Mouse (Mus musculus) spleen, postnatal 14 days (tissue): Measurements from ENCODE around the gene Cast.

Experiments used
- DNase-seq, 2 experiments: peaks; one replicate each; pipeline ENCODE4 v3.0.0; 2021 to 2022; ENCODE audit warnings: low spot score in 2 of 2

Gene Cast

DNA sequence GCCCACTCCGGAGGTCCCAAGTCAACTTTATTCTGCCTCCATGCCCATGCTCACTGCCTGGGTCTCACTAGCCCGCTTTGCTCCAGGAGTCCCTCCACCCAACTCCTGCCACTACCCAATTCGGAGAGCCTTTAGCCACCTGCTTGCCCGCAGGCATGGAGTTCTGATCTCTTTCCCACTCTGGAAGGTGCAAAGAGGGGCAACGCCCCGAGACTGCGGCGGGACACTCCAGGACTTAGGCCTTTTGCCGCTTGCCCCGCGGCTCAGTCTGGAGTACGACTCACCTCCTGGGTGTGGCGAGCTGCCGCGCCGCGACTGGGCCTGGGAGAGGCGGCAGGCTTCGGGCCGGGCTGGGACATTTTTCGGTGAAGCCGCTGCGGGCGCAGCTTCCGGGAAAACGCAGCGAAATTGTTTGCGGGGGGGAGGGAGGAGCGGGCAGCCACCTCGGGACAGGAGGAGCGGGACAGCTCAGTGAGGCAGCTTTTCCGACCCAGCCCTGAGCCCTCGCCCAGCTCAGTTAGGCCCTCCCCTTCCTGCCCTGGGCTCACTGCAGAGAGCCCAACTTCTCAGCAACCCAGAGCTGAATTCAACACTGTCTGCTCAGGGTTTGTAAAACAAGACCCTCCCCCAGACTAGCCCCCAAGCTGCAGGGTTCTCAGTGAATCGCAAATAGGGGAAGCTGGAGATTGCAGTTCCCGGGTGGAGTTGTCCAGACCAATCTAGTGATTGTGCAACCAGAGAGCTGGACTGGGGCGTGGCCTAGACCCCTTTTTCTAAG lies at the start of gene Cast:
TSS of gene Cast (minus strand) at position 659 of the 778 bp plus-strand sequence.
- DNase-seq = peak; percentile 25 to 33

DNA sequence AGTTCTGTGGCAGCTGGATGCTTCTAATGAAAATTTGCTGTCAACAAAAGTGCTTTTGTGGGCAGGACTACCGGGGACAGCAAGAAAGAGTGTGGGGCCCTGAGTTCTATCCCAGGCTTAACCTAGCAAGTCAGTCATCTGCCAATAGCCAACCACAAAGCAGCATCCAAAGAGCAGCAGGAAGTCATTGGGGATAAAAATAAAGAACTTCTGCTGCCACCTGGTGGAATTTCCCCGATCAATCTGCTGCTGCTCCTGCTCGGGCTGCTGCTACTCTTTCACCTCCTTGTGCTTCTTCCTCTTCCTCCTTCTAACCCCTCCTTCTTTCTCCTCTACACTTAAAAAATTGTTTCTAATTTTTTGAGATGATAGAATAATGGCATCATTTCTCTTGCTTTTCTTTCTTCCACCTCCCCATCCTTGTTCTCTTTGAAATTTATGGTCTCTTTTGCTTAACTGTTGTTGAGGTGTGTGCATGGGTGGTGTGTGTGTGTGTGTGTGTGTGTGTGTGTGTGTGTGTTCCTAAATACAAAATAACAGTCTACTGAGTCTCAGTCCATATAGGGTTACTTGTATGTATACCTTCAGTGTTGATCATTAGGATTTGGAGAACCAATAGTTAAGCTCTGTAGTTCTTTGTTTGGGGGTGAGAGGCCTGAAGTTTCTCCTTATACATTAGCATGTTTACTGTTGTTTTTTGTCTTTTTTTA lies 45.9 kb upstream of the Cast start:
- DNase-seq = peak; percentile 23 to 53

DNA sequence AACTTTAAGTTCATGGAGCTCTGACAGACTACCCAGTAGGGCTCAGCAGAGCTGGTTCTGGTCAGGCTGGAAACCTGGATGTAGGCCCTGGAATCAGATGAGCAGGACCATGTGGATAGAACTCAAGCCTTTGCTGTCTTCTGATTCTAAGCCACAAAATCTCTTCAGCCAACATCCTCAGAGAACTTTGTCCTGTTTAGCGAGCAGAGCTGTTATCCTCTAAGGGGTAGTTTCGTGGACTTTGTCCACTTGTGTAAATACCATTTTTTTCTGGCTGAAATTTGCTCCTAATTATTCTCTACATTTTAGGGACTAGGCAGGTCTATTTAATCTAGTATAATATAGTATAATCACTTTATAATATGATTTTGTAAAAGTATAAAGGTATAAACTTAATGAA lies 42.2 kb upstream of the Cast start:
- no peak for DNase-seq

DNA sequence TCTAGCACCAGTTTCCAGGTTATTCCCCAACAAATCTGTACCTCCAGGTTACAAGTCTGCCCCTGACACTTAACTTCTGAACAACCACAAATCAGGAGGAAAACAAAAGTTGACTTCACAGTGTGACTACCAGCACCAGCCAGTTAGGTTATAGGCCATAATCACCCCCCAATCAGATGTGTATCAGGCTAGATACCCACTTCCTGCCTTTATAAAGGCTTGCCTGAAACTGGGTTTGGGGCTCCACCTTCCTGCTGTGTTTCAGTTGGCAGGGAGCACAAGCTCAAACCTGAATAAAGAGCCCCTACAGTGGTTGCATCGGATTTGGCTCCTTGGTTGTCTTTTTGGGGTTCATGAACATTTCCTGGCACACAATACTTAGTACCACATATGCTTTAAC lies 37.3 kb upstream of the Cast start:
- no peak for DNase-seq

DNA sequence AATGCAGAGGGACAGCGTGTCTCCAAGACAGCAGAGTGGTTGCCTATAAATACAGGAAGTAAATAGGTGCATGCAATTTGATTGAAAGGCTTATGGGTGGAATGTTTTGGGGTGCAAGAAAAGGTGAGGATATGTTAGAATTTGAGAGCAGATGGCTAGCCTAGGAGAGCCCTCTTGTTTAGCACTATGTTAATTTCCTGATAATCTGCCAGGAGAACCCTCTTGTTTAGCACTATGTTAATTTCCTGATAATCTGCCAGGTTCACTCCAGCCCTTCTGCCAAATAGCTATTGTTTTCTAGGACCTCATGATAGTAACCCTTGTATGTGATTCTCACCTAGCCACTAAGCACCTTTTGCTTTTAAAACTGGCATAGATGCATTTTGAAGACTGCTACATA lies 25.9 kb upstream of the Cast start:
- no peak for DNase-seq

DNA sequence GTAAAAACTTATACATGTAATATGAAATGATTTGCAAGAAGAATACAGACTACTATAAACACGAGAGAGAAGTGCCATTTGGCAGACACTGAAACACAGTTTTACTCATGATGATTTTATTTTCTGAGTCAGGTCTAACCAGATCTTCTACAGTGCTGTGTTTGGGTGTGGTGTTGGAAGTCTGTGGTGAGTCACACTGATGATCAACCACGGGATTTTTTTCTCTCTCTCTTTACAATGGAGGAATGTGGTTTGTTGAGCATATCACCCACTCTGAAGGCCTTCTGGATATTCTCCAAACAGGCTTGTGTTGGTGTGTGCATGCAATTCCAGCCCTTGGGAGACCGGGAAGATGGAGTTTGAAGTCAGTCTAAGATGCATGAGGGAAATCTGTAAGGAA lies 13.5 kb upstream of the Cast start:
- no peak for DNase-seq

DNA sequence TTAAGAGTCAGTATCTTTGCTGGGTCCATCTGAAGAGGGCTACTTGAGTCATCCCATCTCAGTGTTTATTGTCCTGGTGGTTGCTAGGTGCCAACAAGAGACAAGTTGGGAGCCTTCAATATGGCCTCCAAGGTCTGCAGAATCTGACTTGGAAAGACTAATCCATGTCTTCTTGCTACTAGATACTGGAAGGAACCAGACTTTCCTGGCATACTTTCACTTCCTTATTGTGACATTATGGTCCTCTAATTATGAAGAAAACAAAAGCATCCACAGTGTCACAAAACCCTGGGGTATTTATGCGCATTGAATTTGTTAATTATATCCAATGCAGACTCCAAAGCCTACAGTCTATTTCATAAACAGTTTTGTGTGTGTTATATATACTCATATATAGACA lies 7.1 kb upstream of the Cast start:
- no peak for DNase-seq

DNA sequence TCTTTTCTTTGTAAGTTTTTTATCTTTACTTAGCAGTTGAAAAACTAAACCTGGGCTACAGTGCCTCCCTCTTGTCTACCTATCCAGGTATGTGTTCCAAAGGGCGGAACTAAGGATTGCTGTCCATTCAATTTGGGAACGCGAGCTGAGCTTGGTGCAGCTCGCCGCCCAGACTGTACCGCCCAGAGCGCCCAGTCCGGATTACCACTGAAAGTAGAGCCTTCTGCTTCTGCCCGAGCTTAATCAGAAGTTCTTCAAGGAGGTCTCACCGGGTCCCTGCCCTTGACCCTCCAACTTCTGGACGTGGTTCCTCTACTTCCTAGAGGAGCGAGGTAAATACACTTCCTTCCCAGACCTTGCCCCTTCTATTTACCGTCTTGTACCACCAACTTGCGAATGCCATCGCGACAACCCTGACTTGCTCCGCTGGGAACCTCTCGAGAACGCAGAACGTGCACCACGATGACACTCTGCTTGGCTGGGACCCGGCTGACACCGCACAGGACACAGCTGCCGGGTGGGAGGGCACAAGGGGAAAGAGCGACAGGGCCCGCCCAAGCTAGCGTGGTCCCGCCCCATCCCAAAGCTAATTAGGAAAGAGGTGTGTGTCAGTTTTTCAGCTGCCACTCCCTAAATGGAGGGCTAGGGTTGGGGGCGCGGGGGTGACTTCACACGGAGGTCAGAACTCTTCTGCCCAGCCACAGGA lies 1.0 kb downstream of the Cast start:
- peak; percentile 67 for DNase-seq

DNA sequence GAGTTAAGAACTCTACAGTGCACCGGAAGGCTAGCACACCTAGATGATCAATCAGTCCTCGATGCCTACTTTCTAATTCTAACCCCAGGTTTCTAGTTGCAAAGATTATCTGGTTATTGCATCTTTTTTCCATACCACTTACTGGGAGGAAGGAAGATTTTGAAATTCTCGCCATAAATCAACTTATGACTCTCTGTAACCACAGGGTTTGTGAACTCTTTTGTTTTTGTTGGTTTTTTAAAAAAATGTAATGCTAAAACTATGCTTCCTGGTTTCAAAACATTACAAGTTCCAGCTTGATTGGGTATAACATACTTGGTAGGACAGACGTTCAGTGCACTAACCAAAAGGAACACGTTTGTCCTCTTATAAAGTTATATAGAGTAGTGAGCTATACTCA lies 1.7 kb downstream of the Cast start:
- no peak for DNase-seq

DNA sequence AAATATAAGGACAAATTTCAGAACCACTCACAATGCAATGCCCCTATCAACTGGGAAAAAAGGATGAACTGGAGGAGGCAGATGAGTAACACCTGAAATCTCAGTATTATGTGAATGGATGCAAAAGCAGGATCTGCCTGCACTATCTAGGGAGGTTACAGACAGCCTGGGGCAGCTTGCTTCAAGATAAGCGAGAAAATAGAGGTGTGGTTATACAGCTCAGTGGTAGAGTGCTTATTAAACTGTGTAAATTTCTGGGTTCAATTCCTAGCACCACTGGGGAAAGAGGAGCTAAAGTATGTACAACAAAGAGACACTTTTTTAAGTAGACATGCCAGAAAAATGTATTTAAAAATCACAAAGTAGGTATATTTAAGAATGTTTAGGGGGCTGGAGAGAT lies 14.2 kb downstream of the Cast start:
- no peak for DNase-seq

DNA sequence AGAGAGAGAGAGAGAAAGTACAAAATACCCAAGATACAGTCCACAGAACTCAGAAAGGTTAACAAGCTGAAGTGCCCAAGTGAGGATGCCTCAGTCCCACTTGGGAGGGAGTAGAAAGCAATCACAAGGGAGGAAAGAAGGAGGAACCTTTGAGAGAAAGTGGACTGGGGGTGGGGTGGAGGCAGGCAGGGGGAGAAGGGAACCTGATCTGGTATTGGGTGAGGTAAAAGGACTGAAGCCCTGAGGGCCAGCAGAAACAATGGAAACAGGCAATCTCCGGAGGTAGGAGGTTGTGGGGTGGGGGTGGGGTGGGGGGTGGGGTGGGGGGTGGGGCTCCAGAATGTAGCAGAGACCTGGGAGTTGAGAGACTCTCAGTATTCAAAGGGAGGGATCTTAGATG lies 20.9 kb downstream of the Cast start:
- DNase-seq = no peak

DNA sequence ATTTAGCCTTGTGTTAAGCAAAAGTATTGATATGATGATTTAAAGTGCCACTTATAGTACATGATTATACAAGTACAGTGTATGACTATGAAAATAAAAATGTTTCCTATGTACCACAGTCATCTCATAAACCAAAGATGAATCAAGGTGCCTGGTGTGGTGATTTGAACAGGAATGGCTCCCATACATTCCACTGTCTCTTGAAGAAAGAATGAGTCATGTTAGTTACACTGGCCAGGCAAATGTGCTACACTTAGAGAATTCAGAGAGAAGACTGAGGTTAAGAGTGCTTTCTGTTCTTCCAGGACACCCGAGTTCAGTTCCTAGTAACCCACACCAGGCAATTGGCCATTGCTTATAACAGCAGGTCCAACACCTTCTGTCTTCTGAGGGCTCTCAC lies 36.5 kb downstream of the Cast start:
- DNase-seq = no peak

DNA sequence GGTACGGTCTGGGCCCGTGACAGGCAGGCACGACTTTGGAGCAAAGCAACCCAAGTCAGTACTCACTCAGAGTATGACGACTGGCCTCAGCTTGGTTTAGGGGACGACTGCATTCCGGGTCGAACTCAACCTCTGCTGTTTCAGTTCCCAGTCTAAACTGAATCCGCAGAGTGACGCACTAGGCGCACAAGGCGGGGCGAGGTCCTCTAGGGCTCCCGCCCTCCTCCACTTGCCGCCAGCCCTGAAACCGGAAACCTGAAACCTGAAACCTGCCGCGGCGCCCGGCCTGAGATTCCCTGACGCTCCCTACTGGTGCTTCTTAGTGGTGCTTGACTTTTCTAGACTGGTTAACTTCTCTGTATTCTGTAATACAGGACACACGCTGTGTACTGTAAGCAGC lies 38.1 kb downstream of the Cast start:
- DNase-seq = peak; percentile 80 to 84

DNA sequence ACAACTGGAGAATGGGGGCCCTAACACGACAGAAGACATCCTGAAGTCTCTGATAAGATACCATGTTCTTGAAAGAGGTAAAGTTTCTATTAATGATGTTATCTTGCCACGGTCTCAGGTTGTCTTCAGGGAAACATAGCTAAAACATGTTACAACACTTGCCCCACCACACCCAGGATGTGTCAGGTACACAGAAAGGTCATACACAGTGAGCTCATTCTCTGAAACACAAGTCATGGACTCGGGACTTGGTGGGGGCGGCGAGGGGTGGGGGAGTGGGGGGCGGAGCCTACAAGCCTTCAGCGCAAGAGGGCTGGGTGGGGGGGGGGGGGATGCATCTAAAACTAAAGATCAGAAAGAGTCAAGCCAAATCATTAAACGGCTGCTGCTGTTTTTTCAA lies 38.7 kb downstream of the Cast start:
- DNase-seq = no peak

DNA sequence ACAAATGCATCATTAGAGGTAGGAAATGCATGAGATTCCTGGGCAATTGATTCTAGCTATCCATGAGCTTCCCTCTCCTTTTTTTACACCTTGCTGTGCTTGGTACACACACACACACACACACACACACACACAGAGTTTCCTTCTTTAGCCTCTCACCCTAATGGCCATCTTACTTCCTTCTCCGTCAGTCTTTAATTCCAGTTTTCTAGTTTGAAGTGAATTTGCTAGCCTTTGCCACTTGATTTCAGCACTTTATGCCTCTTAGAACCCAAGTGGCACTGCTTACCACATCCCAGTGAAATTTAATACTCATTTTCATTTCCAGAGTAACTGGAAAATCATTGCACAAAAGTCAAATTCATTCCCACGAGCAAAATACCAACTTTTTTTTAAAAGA lies 41.4 kb downstream of the Cast start:
- DNase-seq = no peak

DNA sequence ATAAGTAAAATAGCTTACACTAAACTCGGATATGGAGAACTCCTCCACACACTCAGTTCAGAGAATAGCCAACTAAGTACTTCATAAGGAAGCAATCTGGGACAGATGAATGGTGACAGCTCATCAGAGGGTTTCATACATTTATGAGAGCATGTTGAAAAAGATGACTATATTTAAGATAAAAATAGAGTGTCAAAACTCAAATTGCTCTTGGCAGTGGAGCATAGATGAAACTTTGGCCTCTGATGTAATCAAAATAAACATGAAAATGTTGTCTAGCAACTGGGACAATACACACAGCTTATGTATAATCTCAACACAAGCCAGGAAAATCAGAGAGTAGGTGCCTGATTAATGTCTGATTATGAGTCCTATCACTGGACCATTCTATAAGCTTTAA lies 45.9 kb downstream of the Cast start:
- no peak for DNase-seq

DNA sequence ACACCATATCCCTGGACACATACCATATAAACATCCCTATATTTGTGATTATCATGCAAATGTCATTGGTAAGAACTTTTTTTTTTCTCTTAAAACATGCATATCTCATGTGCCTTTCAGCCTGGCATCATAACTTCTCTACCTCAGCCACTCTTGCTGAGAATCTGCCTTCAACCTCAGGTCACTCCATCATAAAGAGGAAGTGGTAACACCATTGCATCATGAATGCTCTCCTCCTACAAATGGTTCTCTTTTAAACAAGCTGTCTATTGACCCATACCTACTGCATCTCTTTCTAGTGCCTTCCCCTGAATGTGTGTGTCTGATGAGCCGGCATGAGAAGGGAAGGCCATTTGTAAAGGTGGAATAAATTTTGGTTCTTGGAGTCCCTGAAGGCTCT lies 49.5 kb downstream of the Cast start:
- no peak for DNase-seq

DNA sequence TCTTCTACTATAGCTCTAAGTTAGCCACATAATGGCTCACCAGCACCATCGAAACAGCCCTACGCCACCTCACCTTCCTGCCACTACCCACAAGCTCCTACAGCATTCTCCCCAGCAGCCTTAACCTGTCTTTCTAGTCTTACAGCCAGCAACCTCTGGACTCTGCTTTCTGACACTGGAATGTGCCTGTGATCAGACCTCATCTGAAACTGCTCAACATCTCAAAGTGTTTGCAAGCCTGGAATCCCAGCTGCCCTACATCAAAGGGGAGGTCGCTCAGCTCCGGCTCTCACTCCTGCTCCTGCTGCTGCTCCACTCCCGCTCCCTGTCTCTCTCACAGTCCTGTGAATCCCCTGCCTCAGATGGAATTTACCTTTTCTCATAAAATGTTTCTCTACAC lies 65.4 kb downstream of the Cast start:
- no peak for DNase-seq

DNA sequence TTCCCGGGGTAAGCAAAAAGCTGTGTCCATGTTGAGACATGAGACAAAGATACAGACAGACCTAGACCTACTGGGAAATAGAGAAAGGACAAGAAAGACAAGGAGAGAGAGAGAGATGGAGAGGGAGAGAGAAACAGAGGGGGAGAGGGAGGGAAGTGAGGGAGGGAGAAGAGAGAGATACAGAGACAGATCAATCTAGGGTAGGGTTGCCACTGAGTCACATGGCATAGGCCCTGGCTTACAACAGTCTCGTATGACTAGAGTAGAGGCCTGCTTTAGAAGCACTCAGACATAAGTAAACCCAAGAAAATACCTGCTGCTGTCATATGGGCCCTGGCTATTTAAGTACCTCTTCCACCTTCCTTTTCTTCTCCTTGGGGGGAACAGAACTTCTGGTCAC lies 72.2 kb downstream of the Cast start:
- no peak for DNase-seq

DNA sequence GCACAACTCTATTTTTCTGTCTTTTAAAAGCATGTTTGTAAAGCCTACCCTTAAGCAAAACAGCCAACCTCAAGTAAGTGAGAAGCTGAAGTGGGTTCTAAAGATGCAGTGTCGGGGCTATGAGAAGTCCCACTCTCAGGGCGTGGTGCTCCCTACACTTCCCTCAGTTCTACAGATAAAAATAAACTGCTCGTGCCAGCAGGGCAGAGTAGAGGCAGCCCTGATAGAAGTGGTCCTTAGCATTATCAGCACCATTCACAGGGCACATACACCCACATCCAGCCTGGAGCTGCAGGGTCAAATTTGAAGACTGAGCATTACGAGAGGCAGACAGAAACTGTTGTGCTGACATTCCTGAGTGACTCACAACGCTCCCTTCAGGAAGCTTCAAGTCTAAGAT lies 72.8 kb downstream of the Cast start:
- DNase-seq = peak in 1 of 2 experiments; percentile 3

DNA sequence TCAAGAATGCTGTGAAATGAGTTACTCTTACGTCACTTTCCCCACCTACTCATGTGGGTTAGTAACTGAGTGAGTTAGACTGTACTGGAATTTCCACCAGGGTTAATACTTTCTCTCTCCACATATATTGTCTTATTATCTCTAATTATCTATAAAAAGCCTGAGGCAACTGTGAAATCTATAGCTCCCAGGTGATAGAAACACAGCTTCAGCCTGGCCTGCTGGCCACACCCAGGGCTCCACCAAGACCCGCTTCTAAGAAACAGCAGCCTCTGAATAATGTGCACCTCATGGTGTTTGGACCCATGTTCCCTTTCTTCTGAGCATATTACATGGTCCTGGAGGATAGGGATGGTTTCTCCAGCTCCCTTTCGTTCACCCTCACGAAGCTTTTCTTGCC lies 74.9 kb downstream of the Cast start:
- DNase-seq = no peak

DNA sequence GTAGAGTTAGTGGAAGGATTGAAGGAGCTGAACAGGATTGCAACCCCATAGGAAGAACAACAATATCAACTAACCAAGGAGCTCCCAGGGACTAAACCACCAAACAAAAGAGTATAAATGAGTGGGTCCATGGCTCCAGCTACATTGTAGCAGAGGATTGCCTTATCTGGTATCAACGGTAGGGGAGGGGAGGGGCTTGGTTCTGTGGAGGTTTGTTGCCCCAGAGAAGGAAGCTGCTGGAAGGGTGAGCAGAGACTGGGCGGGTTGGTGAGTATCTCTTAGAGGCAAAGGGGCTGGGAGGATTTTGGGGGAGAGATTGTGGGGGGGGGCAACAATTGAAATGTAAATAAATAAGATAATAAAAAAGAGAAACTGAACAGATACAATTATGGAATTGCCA lies 89.6 kb downstream of the Cast start:
- no peak for DNase-seq

DNA sequence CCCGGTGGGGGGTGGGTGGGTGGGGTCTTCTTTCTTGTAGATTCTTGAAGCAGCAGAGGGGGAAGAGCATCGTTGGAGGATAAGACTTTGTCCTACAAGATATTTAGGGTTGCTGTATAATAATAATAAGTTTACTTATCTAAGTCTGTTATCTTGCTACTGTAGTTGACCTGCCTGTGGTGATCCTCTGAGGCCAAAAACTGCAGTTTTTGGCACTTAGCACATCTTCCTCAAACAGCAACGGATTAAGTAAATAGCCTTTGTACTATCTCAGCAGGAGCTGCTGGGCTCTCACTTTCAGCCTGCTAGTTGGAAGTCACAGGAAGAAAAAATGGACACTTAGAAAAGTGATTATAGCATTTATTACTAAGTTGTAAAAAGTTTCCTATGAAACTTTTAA lies 112.4 kb downstream of the Cast start:
- DNase-seq = no peak
